In genomic region chr14:31215157-31216002, GRCm38 (mm10) we compare ENCODE assay signal across 7 mouse cellular contexts. TPM values are rescaled to one million over a fixed set of nuclear protein-coding genes. Genes with fewer than 3 reads are reported as not detected.
DNase-seq lines count a peak whose midpoint lies in the region; ATAC-seq and TF ChIP-seq lines count a peak whose summit lies in the region.

No protein-coding gene starts in this region.

- no peaks in the 10 kb centered on the region for H3K36me3 ChIP-seq in ES-E14 (ENCODE audit: control insufficient read depth, insufficient read depth, low read length, poor library complexity, severe bottlenecking)
- H3K36me3 ChIP-seq in embryonic facial prominence, embryonic 15.5 days: no peaks in the 10 kb centered on the region

- no peaks in the 10 kb centered on the region for H3K27me3 ChIP-seq in embryonic facial prominence, embryonic 15.5 days

- in situ Hi-C loops in ES-E14 (cut with MboI; ENCODE audit: low sequenced_read_pairs in 2 of 2, unreplicated experiment in 2 of 2): no loop called here

- peak overlapping the region; percentile 28; the same call in 1 of the 2 replicates for H3K9ac ChIP-seq in ES-E14 (ENCODE audit: insufficient read depth, low read depth, low read length, poor library complexity, severe bottlenecking)
- H3K9ac ChIP-seq in embryonic facial prominence, embryonic 15.5 days: no peak overlapping the region

- no peak for TF ChIP-seq POLR2A in brain, embryonic 14.5 days (IDR thresholded peaks at IDR 0.05; ENCODE audit: borderline replicate concordance, extremely low read depth, insufficient read depth, insufficient read length, poor library complexity, severe bottlenecking)

- ATAC-seq in embryonic facial prominence, embryonic 15.5 days (ENCODE audit: insufficient number of reproducible peaks, low FRiP score, low TSS enrichment, low read depth): peak; percentile 48; the same call in 1 of the 2 replicates

- no peak overlapping the region for H3K4me2 ChIP-seq in embryonic facial prominence, embryonic 15.5 days (replicated peaks)

- H3K9me3 ChIP-seq in ES-E14 (ENCODE audit: control insufficient read depth, insufficient read depth, low read depth, low read length): no peaks in the 10 kb centered on the region
- H3K9me3 ChIP-seq in embryonic facial prominence, embryonic 15.5 days (replicated peaks): no peaks in the 10 kb centered on the region

- intact Hi-C loops in heart, postnatal 14 days (cut with DNase I): loop anchor here (1.0 to 5.0 kb wide), 2 partner anchors 18 to 37 kb away; partner anchors contain the start of genes Bap1 and Phf7

- 29% methylated on average over 15 of the region's 15 CpGs for WGBS in embryonic facial prominence, embryonic 15.5 days

- no peak overlapping the region for H3K4me3 ChIP-seq in ES-E14 (ENCODE audit: insufficient read depth in 1 of 2, low read depth in 1 of 2, low read length in 2 of 2, poor library complexity in 1 of 2, severe bottlenecking in 1 of 2)
- no peak overlapping the region for H3K4me3 ChIP-seq in embryonic facial prominence, embryonic 15.5 days (replicated peaks)

- no peak overlapping the region for H3K27ac ChIP-seq in ES-E14 (ENCODE audit: insufficient read depth, low read depth, low read length, poor library complexity, severe bottlenecking)
- 0 out of 2 replicates have a peak overlapping the region, but pooled peaks have one; percentile 17 for H3K27ac ChIP-seq in embryonic facial prominence, embryonic 15.5 days (replicated peaks)

- peak; percentile 63 for DNase-seq in ES-E14 (ENCODE audit: low read depth, low spot score)
- DNase-seq in brain, embryonic 14.5 days (ENCODE audit: low read depth): peak; percentile 75
- DNase-seq in heart, postnatal 14 days: peak; percentile 67 to 83
- DNase-seq in kidney, postnatal 4 days: peak; percentile 74 to 82
- DNase-seq in lung, postnatal 14 days: peak; percentile 83
- peak; percentile 65 for DNase-seq in retina, postnatal 7 days (ENCODE audit: low read depth, low spot score)

- peak; percentile 91 for TF ChIP-seq CTCF in brain, embryonic 14.5 days (IDR thresholded peaks at IDR 0.05; ENCODE audit: borderline replicate concordance, extremely low read depth, insufficient read depth, insufficient read length)

- peaks cover 0 to 3% of the 10 kb centered on the region in 2 experiments; a peak in 1 of 4 replicates for H3K4me1 ChIP-seq in ES-E14 (ENCODE audit: control insufficient read depth in 2 of 2, insufficient read depth in 2 of 2, low read length in 2 of 2, poor library complexity in 1 of 2)
- peaks cover 30% of the 10 kb centered on the region for H3K4me1 ChIP-seq in embryonic facial prominence, embryonic 15.5 days

TF ChIP-seq in ES-E14, 5 proteins besides CTCF, POLR2A, EP300 and RAD21:
- TF ChIP-seq ZC3H11A (IDR thresholded peaks at IDR 0.05; ENCODE audit: borderline replicate concordance, low read depth, low read length) (no peak), HCFC1 (IDR thresholded peaks at IDR 0.05; ENCODE audit: borderline replicate concordance, insufficient read depth, low read length) (no peak), ZNF384 (IDR thresholded peaks at IDR 0.05; ENCODE audit: low read depth, low read length) (no peak), MAFK (IDR thresholded peaks at IDR 0.05; ENCODE audit: insufficient read depth, low read depth, low read length) (no peak), CHD2 (IDR thresholded peaks at IDR 0.05; ENCODE audit: low read depth, low read length) (no peak)
TF ChIP-seq in ES-E14: peak in this region for 0.

RNA-seq across cellular contexts. Expression of gene Nisch, which starts 1.4 kb away (rescaled TPM):
- total RNA-seq in ES-E14 (2012; rRNA removed): 169 and 204 TPM in 2 replicates
- polyA plus RNA-seq in brain, embryonic 14.5 days (2012; rRNA removed): 362 and 506 TPM in 2 replicates
- polyA plus RNA-seq in embryonic facial prominence, embryonic 15.5 days (2015; fragmentation: Nextera tagmentation; extraction: Ambion mirVana): 394 and 407 TPM in 2 replicates
- 100 to 1,000 TPM; 185 to 197 TPM for total RNA-seq in heart, postnatal 14 days (2021)

RNA-seq across cellular contexts. Expression of gene Sema3g, which starts 2.3 kb away (rescaled TPM):
- total RNA-seq in ES-E14 (2012; rRNA removed): 0.22 and 0.37 TPM in 2 replicates
- polyA plus RNA-seq in brain, embryonic 14.5 days (2012; rRNA removed): 1.7 and 2.7 TPM in 2 replicates
- polyA plus RNA-seq in embryonic facial prominence, embryonic 15.5 days (2015; fragmentation: Nextera tagmentation; extraction: Ambion mirVana): 1.3 and 1.8 TPM in 2 replicates
- total RNA-seq in heart, postnatal 14 days (2021): 10 to 100 TPM; 17.4 to 22.2 TPM

RNA-seq across cellular contexts. Expression of gene Tnnc1, which starts 7.3 kb away (rescaled TPM):
- total RNA-seq in ES-E14 (2012; rRNA removed): 2.3 and 2.6 TPM in 2 replicates
- 4.6 and 6.3 TPM in 2 replicates for polyA plus RNA-seq in brain, embryonic 14.5 days (2012; rRNA removed)
- 267 and 372 TPM in 2 replicates for polyA plus RNA-seq in embryonic facial prominence, embryonic 15.5 days (2015; fragmentation: Nextera tagmentation; extraction: Ambion mirVana)
- 1,000 to 10,000 TPM; 4,401 to 4,949 TPM for total RNA-seq in heart, postnatal 14 days (2021)

RNA-seq across cellular contexts. Expression of gene Phf7, which starts 35.7 kb away (rescaled TPM):
- total RNA-seq in ES-E14 (2012; rRNA removed): 4.8 and 5.3 TPM in 2 replicates
- polyA plus RNA-seq in brain, embryonic 14.5 days (2012; rRNA removed): 7.4 and 8.7 TPM in 2 replicates
- 10.1 and 12.1 TPM in 2 replicates for polyA plus RNA-seq in embryonic facial prominence, embryonic 15.5 days (2015; fragmentation: Nextera tagmentation; extraction: Ambion mirVana)
- 1 to 10 TPM; 4.3 to 4.6 TPM for total RNA-seq in heart, postnatal 14 days (2021)

RNA-seq across cellular contexts. Expression of gene Bap1, which starts 35.9 kb away (rescaled TPM):
- 77.8 and 83.4 TPM in 2 replicates for total RNA-seq in ES-E14 (2012; rRNA removed)
- polyA plus RNA-seq in brain, embryonic 14.5 days (2012; rRNA removed): 136 and 158 TPM in 2 replicates
- polyA plus RNA-seq in embryonic facial prominence, embryonic 15.5 days (2015; fragmentation: Nextera tagmentation; extraction: Ambion mirVana): 74.6 and 76.9 TPM in 2 replicates
- total RNA-seq in heart, postnatal 14 days (2021): 10 to 100 TPM; 47.3 to 47.5 TPM

Comparison
In these comparisons a context has a peak if more than half of its experiments do, and no peak if none do; other contexts are left out.
1. RNA of gene Sema3g, which starts 2.3 kb away (total RNA-seq): 17.4 to 22.2 TPM in heart, postnatal 14 days; 0.22 to 0.37 TPM in ES-E14; every median in the first group is over 10 times any median in the second.
2. RNA of gene Tnnc1, which starts 7.3 kb away (total RNA-seq): 4,401 to 4,949 TPM in heart, postnatal 14 days; 2.3 to 2.6 TPM in ES-E14; every median in the first group is over 1,000 times any median in the second.
3. Peak in every context shown above with its lines, with median percentiles within 50 percentile points of each other: DNase-seq.